Mouse (Mus musculus) frontal cortex, postnatal 36 days (tissue): ENCODE data around the gene Stra6.
A peak's percentile ranks its signal among the peaks of the same experiment; 100 is the strongest.

Source experiments
- DNase-seq, 2 experiments: peaks; one replicate each; pipeline ENCODE4 v3.0.0; 2022; ENCODE audit warnings: low spot score in 2 of 2

The Stra6 gene

DNA sequence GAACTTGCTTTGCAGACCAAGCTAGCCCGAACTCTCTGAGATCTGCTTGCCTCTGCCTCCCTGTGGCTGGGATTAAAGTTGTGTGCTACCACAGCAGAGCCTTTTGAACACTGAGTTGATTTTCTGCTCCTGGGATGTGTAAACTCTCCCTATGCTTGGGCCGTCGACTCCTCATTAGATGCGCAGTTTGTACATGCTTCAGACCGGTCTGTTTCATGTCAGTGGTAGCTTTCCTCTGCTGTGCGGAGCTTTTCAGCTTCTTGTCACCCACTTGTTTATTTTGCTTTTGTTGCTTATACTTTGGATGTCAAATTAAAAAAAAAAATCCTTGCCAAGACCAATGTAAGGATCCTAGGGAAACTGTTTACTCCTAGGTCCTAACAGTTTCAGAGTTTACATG, 32.4 kb downstream of the Stra6 start:
- DNase-seq: no peak

DNA sequence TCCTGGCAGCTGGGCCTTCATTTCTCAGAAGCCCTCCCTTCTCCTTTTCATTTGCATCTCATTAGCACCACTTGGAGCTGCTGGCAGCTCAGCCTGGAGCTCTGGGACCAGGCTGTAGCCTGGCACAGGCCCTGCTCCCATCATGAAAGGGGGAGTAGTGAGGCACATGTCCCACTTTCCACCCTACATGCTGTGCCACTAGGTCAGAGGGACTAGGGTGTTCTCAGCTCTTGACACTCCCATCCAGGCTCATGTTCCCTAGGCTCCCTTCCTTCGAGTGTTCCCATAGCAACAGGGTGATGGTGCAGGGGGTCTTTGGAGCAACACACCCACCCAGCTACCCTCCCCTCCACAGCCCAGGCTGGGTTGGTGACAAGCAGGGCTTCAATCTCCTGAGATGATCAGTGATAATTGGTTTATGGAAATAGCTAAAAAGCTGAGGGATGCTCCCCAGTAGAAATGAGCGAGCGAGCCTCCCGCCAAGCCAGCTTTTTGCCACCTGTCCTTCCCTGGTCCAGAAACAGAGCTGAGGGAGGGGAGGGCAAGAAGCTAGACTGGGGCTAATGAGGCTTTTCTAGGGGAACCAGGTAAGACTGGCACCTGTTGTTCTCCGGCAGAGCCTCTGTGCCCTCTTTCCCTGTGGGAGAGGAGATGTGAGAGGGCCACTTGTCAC, 33.2 kb downstream of the Stra6 start:
- DNase-seq: no peak

DNA sequence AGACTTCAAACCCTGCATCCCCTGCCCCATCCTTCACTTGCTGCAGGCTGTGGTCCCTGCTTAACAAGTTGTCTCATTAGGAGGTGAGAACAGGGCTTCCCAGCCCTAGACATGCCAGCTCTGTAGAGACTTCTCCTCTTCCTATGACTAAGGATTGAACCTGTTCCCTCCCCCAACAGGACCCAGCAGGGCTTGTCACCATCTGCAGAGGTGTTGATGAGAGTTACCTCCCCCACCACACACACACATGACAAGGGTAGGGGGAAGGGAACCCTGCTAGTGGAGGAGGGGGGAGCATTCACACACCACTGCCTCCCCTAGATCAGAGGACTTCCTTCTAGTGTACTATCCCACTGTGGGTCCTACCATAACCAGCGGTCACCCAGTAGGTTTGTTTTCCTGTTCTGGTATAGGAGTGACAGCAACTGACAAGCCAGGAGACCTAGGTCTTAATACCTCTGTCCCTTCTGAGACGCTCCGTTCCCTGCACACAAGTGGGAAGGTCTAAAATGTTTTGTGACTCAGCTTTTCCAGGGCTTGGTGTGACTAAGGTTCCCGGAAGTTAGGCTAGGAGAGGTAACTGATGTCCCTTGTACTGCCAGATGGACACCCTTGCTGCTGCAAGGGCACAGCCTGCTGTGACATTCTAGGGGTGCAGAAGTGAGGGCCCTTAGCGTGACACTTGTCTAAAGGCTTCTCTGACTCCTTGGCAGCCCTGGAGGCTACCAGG, 36.4 kb downstream of the Stra6 start:
- DNase-seq: no peak

DNA sequence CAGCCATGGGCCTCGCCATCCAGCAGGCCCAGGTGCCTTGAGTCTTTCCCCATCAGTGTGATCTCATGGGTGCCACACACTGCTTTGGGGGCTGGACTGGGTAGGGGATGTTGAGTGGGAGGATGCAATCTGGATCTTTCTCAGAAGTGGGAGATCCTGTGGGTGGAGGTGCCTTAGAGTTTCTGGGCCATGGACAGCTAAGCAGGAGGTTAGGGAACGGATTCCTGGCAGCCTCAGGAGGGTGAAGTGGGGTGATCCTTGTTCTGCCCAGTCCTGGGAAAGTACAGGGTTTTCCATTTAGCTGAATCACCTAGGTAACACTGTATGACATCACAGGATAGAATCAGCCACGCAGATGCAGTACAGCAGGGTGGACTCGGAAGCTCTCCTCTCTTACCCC, 38.4 kb downstream of the Stra6 start:
- DNase-seq: no peak

DNA sequence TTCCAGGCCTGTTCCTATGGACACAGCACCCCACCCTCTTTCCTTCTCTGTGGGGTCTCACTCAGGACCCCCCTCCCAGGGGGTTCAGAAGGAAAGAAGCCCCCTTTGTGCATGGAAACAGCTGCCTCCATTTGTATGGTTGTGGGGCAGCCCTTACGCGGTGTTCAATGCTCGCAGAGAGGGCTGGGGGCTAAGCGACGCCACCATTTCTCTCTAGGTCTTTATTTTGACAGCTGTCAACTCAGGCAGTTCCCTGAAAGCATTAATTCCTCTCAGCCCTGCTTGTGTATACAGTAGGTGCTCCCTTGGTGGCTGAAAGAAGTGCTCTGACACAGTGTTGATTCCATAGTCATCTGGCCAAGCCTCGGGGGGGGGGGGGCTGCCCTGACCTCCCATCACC, 40.1 kb downstream of the Stra6 start:
- DNase-seq: no peak

DNA sequence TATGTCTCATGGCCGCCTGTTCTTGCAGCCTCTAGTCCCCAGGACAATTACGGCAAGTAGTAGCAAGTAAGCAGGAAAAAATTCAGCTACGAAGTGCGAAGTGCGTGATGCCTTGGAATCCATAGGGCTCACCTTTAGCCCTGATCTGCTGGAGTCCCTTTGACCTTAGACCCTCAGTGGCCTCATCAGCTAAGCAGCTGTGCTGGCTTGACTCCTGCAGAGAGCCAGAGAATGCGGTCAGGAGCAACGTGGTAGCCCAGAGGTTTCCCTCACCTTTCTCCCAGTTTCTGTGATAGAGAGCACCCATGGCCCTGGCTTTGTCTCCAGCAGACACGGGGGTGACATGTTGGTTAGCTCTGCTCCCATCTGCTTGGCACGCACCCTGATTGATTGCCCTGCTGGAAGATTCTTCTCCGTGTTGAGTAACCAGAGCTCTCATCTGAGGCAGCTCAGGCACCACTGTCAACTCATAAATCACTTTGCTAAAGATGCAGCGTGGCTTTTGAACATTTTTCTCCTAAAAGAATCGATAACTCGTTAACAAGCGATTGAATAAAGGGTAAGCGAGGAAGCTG, 42.1 kb downstream of the Stra6 start:
- no peak for DNase-seq

DNA sequence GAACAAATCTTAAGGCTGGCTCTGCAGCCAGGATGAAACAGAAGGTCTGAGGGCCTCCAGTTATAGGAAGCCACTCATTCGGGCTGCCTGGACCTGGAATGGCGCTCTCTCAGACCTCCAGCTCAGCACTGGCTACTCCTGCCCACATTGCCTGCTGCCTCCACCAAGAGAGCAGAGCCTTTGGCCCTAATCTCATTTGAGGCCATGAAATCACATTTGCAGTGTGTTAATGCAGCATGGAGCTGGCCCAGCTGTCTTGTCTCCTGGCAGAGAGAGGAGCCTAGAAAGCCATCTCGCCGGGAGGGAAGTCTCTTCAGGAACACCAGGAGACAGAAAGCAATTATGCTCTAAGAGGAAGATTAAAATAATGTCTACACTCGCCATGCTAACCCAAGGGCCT, 43.9 kb downstream of the Stra6 start:
- DNase-seq: no peak

DNA sequence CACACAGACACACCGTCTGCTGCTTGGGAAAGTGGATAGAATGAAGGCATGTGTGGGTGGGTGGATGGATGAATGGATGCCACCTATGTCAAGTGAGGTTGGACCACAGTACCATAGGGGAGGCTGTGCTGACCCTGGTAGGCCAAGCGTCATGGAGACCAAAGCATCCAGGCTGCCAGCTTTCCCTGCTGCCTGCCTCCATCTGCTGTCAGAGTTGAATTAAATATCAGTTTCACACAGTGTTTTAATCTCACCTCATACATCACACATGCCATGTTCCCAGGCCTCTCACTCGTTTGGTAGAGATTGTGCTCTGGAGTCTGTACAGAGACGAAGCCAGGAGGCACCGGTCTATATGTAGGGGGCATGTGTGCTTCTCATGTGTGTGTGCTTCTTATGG, 47.2 kb downstream of the Stra6 start:
- no peak for DNase-seq

DNA sequence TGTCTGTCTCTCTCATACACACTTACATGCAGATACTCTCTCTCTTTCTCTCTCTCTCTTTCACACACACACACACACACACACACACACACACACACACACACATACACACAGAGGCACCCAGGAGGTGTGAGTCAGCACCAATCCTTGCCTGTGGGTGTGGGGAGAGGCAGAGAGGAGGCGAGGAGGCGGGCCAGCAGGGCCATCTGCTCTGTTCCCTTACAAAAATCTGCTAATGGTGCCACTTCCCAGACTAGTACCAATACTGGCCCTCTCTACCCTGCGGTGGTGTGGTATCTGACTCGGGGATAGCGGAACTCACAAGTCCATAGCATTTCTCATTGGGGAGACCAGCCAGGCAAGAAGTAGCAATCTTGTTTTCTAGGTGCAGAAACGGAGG, 47.8 kb downstream of the Stra6 start:
- peak; percentile 76 to 82 for DNase-seq

DNA sequence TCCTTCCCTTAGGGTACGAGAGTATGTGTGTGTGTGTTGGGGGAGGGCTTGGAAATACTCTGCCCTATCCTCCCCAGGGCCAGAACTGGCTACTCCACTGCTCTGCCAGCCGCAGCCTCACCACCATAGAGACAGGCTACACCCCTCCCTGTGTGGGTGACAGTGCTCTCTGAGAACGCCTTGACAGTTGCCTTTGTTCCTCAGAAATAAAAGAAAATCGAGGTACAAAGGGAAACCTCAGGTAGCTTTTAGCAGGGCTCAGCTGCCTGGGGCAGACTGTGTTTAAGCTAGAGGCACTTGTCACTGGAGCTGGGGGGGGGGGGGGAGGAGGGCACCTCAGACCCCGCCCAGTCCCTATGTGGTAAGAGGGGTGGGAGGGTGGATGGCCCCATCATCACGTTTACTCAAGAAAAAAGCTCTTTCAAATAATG, 48.7 kb downstream of the Stra6 start:
- no peak for DNase-seq

DNA sequence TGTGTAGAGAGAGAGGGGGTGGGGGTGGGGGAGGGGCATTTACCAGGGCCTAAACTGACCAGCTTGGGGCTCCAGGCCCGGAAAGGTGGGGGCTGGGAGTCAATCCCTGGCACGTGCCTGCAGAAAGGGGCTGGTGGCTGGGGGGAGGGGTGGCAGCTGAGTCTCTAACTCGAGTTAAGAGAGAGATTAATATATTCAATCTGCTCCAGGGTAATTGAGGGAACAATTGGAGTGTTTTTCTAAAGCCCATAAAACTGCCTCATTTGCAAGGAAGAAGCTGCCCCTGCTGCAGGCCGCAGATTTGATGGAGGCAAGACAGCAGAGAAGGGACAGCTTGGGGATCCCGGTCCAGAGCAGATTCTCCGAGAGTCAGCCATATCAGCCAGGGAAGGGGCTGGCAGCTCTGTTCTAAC, 49.3 kb downstream of the Stra6 start:
- DNase-seq: no peak

DNA sequence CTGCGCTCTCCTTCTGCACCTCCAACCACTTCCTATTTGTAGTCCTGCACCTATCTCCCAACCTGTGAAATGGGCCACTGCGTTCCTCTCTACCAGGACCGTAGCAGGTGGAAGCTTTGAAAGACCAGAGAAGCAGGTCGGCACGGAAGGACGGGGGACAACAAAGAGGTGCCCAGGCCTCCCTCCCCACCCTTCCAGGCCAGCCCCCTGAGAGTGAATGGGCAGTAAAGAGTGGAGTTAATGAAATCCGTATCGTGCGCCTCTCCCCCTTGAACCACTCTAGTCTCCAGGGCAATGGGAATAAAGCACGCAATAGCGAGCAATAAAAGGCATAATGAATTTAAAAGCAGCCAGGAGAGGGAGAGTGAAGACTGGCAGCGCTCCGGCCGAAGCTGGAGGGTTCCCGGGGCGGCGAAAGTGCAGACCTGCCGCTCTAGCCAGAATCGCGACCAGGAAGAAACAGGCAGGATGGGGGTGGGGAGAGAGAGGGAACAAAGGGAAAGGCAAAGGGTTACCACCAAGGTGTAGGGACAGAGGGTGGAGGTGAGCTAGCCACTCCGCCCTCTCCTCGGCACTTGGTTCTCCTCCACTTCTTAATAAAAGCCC, 49.8 kb downstream of the Stra6 start:
- DNase-seq: no peak

DNA sequence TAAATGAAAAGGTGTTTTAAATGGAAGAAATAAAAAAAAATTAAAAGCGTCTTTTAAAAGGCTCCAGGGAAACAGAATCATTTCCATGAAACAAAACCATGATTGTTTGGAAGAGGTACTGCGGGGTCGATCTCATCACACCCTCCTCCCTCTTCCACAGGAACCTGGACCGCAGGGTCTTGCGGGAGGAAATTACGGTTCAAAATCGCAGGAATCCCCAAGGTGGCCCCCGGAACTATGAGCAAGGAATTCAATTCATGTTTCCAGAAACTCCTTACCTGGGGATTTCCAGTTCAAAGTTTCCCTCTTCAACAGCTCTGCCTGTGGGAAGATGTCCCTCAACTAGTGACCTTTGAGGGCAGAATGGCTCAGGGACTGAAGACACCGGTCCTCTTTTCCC, 50.4 kb downstream of the Stra6 start:
- DNase-seq: no peak

DNA sequence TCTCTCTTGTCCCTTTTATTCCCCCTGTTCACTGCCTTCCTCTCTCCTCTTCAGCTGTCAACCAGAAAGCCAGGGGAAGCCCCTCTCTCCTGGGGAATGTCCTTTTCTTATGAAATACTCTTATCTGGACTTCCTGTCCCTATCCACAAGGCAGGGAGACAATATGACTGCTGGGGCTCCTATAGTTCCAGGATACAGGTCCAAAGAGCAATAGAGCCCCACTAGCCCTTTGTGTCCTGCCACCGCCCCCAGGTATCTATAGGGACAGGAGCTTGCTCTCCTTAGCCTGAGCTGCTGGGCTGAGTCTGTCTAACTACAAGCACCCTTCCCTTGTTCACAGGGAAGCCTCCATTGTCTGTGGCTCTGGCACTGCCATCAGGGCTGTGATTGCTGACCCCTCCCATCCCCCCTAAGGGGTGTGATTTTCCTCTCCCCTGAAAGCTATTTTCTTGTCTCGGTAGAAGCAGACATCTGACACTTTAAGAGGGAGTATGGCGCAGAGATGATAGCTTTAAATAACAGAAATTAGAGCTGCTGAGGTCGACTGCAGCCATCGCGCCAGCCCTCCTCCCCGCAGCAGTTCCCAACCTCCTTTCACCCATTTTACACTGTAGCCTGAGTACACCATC, 51.8 kb downstream of the Stra6 start:
- no peak for DNase-seq

DNA sequence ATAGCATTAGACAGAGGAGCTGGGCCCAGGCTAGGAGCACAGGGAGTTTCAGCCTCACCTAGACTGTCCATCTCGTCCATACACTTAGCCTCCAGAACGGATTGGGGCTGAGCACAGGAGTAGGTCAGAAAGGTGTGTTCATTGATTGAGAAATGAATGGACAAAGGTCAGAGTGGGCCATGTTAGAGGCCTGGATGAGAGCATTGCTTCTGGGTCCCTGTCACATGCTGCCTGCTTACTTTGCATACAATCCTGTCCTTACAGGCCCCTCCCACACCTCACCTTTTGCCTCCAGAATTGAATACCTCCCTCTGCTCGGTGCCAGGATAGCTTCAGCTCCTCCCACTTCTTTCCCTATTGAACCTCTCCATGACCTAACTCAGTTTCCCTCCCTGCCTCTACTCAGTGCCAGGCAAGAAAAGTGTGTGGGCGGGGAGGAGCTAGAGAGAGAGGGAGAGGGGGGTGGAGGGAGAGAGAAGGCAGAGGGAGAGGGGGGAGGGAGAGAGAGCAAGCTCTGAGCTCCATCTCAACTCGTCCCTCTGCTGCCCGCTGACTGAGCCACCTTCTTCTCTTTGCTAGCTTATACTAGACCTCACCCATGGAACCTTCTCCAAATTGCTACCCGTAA, 52.5 kb downstream of the Stra6 start:
- DNase-seq: no peak

DNA sequence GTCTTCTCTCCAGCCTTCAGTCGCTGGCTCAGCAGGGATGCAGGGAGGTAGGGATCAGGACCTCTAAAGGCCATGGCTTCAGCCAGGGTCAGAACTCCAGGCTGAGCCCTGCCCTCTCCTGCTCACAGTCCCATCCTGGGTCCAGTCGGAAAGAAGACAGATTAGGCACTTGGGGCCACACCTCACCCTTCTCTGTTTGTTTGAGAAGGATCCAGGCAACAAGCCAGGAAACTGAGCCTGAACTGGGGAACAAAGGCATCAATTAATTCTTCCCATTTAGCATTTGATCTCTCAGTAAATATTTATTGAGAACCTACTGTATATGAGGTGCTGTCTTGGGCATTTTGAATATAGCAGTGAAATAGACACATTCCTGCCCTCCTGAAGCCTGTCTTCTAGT, 55.1 kb downstream of the Stra6 start, which contains the start of gene Ccdc33:
Ccdc33 (minus strand) TSS at position 153 of the 400 bp plus-strand sequence.
- no peak for DNase-seq

DNA sequence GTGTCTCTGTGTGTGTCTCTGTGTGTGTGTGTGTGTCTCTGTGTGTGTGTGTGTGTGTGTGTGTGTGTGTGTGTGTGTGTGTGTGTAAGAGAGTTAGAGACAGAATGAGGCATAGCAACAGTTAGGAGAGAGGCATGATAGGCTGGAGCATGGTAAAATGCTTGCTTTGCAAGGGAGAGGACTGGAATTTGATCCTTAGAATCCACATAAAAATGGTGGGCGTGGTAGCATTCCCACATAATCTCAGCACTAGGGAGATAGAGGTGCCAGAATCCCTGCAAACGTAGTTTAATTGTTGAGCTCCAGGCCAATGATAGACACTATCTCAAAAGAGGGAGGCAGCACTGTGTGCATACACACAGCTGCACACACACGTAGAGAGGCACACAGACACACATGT, 61.5 kb downstream of the Stra6 start:
- DNase-seq: no peak

DNA sequence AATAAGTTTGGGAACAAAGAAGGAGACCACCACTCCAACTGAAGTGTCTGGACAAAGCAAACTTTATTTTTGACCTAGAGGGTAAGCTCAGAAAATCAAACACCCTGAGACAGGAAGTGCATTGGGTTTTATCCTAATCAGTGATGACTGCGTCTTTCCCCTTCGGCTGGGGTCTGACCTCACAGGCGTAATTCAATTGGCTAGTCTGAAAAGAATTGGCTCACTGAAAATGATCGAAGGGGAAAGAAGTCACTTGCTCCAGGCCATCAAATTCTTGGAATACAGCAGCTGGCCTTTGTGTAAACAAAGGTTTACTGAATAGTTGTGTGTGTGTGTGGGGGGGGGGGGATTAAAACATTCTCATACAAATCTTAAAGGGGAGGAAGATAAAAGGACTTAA, 62.2 kb downstream of the Stra6 start:
- DNase-seq: no peak

DNA sequence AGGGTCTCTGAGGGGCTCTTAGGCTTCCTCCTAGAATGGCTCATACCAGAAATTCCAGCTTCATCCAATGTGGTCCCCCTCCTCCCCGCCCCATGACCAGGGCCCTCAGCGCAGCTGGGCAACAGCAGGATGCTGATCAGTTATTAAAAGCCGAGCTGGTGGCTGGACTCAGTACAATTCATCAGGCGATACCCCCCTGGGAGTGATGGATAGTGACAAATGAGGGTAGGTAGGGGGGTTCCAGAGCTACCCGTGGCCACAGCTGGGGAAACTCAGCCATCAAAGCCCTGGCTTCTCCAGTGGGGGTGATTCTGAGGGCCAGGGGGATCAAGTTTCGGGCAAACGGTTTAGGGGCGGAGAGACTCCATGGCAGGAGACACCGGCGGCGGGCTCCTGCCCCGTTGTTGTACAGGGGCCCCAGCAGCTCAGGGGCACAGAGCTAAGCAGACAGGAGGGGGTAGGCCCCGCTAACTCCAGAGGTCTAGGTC, 65.4 kb downstream of the Stra6 start:
- DNase-seq: no peak

DNA sequence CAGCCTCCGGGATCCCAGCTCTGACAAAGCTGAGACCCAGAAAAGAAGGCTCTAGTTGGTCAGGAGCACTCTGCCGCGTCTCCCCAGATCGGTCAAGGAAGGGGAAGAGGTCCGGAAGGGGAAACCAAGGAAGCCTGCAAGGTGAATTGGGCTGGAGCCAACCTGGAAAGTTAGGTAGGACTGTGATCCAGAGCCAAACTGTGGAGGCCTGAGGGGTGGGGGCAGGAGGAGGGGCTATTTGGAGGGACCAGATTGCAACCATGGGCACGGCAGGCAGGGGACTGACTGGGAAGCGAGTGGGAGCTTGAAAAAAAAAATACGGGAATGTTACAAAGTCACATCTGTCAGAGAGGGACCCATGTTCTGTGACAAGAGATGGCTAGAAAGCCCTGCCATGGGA, 65.9 kb downstream of the Stra6 start:
- DNase-seq: no peak

DNA sequence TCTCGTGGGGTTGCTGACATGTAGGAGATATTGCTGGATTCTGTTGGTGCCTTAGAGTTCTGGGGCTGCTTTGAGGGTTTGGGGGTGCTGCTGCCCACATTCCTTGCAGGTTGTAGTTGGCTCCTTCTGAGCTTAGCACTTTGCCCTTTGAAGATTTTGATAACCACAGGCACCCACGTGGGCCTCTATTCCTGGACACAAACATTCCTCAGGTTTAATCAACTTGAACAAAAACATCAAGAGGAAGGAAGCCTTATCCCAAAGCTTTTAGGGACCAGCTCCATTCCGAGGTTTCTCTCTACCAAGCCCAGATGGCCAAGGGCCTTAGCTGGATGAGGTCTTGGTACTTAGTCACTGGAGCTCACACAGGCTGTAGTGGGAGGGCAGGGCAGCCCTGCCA, 67.3 kb downstream of the Stra6 start:
- no peak for DNase-seq

DNA sequence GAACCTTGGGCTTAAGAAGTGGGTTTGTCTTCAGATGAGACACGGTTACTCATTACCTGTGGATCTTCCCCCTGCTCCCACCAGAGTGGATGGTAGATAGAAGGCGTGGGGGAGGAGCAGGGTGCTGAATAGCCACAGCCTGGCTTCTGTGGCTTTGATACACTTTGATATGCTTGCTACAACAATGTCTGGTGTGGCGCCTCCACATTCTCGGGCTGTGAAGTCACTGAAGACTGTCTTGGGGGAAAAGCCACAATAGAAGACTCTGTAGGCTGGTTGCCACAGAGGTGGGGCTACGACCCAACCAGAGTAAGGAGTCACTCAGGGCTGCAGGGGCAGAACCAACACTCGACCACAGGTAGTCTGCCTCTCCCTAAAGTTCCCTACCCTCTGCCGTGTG, 68.1 kb downstream of the Stra6 start:
- no peak for DNase-seq
